Mouse (Mus musculus) hindbrain, embryonic 13.5 days (tissue): ENCODE measurements around the gene Ifitm10. TPM values are rescaled to one million over a fixed set of nuclear protein-coding genes. Genes with fewer than 3 reads are reported as not detected.

Source experiments
- polyA plus RNA-seq: library from polyadenylated mRNA; unstranded; fragments of >200 nt; fragmentation: Nextera tagmentation; extraction: Ambion mirVana; gene quantifications from 2 replicates; pipeline ENCODE4 v1.2.1, GENCODE M21; 2015

The Ifitm10 gene
- polyA plus RNA-seq, 1 experiment from 2014 or later: 2.3 TPM

Other genes starting within 250 kb of the Ifitm10 start
- not detected in 2 replicates for gene Gm39115, start 237.7 kb downstream of the Ifitm10 start, polyA plus RNA-seq
- not detected in 2 replicates for gene Gm45337, start 229.1 kb downstream of the Ifitm10 start, polyA plus RNA-seq
- not detected in 2 replicates for gene Gm29735, start 216.6 kb downstream of the Ifitm10 start, polyA plus RNA-seq
- not detected in 2 replicates for gene Gm4553, start 208.0 kb downstream of the Ifitm10 start, polyA plus RNA-seq
- not detected in 2 replicates for gene Krtap5-2, start 197.7 kb downstream of the Ifitm10 start, polyA plus RNA-seq
- gene Gm10153, start 183.4 kb downstream of the Ifitm10 start, polyA plus RNA-seq: not detected in 2 replicates
- not detected in 2 replicates for gene Krtap5-3, start 172.4 kb downstream of the Ifitm10 start, polyA plus RNA-seq
- not detected in 2 replicates for gene Gm7579, start 161.9 kb downstream of the Ifitm10 start, polyA plus RNA-seq
- not detected in 2 replicates for gene Krtap5-5, start 143.8 kb downstream of the Ifitm10 start, polyA plus RNA-seq
- not detected in 2 replicates for gene Gm40460, start 132.7 kb downstream of the Ifitm10 start, polyA plus RNA-seq
- not detected in 2 replicates for gene Gm2431, start 115.4 kb downstream of the Ifitm10 start, polyA plus RNA-seq
- not detected in 2 replicates for gene Gm4559, start 99.4 kb downstream of the Ifitm10 start, polyA plus RNA-seq
- not detected in 2 replicates for gene Krtap5-1, start 76.6 kb downstream of the Ifitm10 start, polyA plus RNA-seq
- not detected in 2 replicates for gene Krtap5-4, start 70.2 kb downstream of the Ifitm10 start, polyA plus RNA-seq
- gene Gm49369, start 8.9 kb upstream of the Ifitm10 start, polyA plus RNA-seq: 0.36 TPM in 1 of 2 replicates, not detected in the other
- 270 and 293 TPM in 2 replicates for gene Ctsd, start 14.3 kb upstream of the Ifitm10 start, polyA plus RNA-seq
- not detected in 2 replicates for gene Syt8, start 61.1 kb upstream of the Ifitm10 start, polyA plus RNA-seq
- gene Tnni2, start 68.1 kb upstream of the Ifitm10 start, polyA plus RNA-seq: 1.4 and 1.8 TPM in 2 replicates
- gene Lsp1, start 87.1 kb upstream of the Ifitm10 start, polyA plus RNA-seq: 5.1 and 6.8 TPM in 2 replicates
- 1.1 and 2.5 TPM in 2 replicates for gene Tnnt3, start 125.1 kb upstream of the Ifitm10 start, polyA plus RNA-seq
- 16.9 and 19.5 TPM in 2 replicates for gene Mrpl23, start 158.9 kb upstream of the Ifitm10 start, polyA plus RNA-seq